In the genomic region with DNA sequence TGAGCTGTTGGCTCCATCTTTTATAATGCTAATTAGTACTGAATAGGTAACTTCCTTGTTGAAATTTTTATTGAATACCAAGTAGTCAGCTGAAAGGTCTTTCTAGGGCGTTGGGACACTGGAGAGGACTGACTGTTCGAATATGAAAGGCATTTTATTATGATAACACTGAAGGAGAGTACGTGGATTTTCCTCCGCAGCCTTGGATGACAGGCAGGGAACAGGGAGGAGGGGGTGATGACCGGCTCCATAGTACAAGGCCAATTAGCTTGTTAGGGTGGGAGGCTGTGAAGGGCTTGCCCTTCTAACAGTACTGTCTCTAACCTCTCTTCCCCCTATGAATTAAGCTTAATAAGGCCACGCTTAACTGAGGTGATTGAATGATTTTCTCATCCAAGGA, we compare ENCODE assay signal across 17 mouse cellular contexts. TPM values are rescaled to one million over a fixed set of nuclear protein-coding genes. Genes with fewer than 3 reads are reported as not detected.
A peak's percentile ranks its signal among the peaks of the same experiment; 100 is the strongest.
DNase-seq lines count a peak whose midpoint lies in the region; ATAC-seq lines count a peak whose summit lies in the region.
"Not testable (repeated sequence)": the region's sequence is repeated elsewhere in the genome, so short reads cannot be mapped to it uniquely, and the experiment has no call there.
"Had no signal": no experiment of that assay in that cellular context is flagged by ENCODE, and none has a peak within 500 bp of the region (broad histone marks: within the 10 kb centered on the region; RNA-seq: fewer than 3 reads in every experiment).

No protein-coding gene starts in this region.

- H3K9me3 ChIP-seq in liver, embryonic 12.5 days (replicated peaks); liver, embryonic 15.5 days (replicated peaks): not testable (repeated sequence)

- not testable (repeated sequence) for H3K4me3 ChIP-seq in liver, embryonic 12.5 days; liver, embryonic 15.5 days (replicated peaks)

- H3K4me2 ChIP-seq in liver, embryonic 12.5 days, result peak overlapping the region; percentile 31; the same call in 1 of the 2 replicates
- H3K4me2 ChIP-seq in liver, embryonic 15.5 days, result peak overlapping the region; percentile 36

- ATAC-seq in liver, embryonic 12.5 days; liver, embryonic 15.5 days (ENCODE audit: insufficient read depth): not testable (repeated sequence)

- DNase-seq in ES-CJ7 (ENCODE audit: low read depth, low spot score) (peak; percentile 76), R1 (ENCODE audit: low read depth, low spot score) (peak; percentile 88)

- not testable (repeated sequence) for H3K9ac ChIP-seq in liver, embryonic 12.5 days; liver, embryonic 15.5 days

- WGBS in liver, embryonic 12.5 days (ENCODE audit: insufficient replicate concordance), result 77% methylated on average over 6 of the region's 6 CpGs
- WGBS in liver, embryonic 15.5 days (ENCODE audit: insufficient replicate concordance), result 76% methylated on average over 6 of the region's 6 CpGs

- H3K27me3 ChIP-seq in liver, embryonic 12.5 days (replicated peaks), result peaks cover 15% of the 10 kb centered on the region
- not testable (repeated sequence) for H3K27me3 ChIP-seq in liver, embryonic 15.5 days

- not testable (repeated sequence) for H3K36me3 ChIP-seq in liver, embryonic 12.5 days; liver, embryonic 15.5 days (replicated peaks)

- H3K4me1 ChIP-seq in liver, embryonic 12.5 days, result peaks cover 29% of the 10 kb centered on the region
- H3K4me1 ChIP-seq in liver, embryonic 15.5 days (replicated peaks), result peaks cover 25% of the 10 kb centered on the region

- H3K27ac ChIP-seq in liver, embryonic 12.5 days, result 0 out of 2 replicates have a peak overlapping the region, but pooled peaks have one; percentile 17
- not testable (repeated sequence) for H3K27ac ChIP-seq in liver, embryonic 15.5 days (replicated peaks)

RNA-seq across cellular contexts. Expression of a gene that starts 8.9 kb away (rescaled TPM):
- 24.6 and 28.0 TPM in 2 replicates for polyA plus RNA-seq in liver, embryonic 12.5 days (2016; fragmentation: Nextera tagmentation; extraction: Ambion mirVana)
- 17.5 and 17.8 TPM in 2 replicates for polyA plus RNA-seq in liver, embryonic 15.5 days (2015; fragmentation: Nextera tagmentation; extraction: Ambion mirVana)

RNA-seq across cellular contexts. Expression of a gene that starts 10.7 kb away (rescaled TPM):
- not detected in 2 replicates for polyA plus RNA-seq in liver, embryonic 12.5 days (2016; fragmentation: Nextera tagmentation; extraction: Ambion mirVana)
- polyA plus RNA-seq in liver, embryonic 15.5 days (2015; fragmentation: Nextera tagmentation; extraction: Ambion mirVana), result not detected in 2 replicates
- polyA plus RNA-seq: activated CD4-positive, CD25-positive, alpha-beta regulatory T cell, adult 4 months; C2C12; cerebellum, adult 2 months; cortical plate, adult 2 months; embryonic facial prominence, embryonic 10.5 days; embryonic facial prominence, embryonic 12.5 days; embryonic facial prominence, embryonic 14.5 days; forebrain, embryonic 11.5 days; forebrain, embryonic 13.5 days; forebrain, embryonic 15.5 days; forebrain, postnatal 0 days; G1E; Patski had no signal

RNA-seq across cellular contexts. Expression of a gene that starts 18.0 kb away (rescaled TPM):
- 94.9 and 98.7 TPM in 2 replicates for polyA plus RNA-seq in liver, embryonic 12.5 days (2016; fragmentation: Nextera tagmentation; extraction: Ambion mirVana)
- 50.2 and 51.8 TPM in 2 replicates for polyA plus RNA-seq in liver, embryonic 15.5 days (2015; fragmentation: Nextera tagmentation; extraction: Ambion mirVana)

RNA-seq across cellular contexts. Expression of a gene that starts 33.1 kb away (rescaled TPM):
- 1.8 and 2.5 TPM in 2 replicates for polyA plus RNA-seq in liver, embryonic 12.5 days (2016; fragmentation: Nextera tagmentation; extraction: Ambion mirVana)
- 0.91 and 0.96 TPM in 2 replicates for polyA plus RNA-seq in liver, embryonic 15.5 days (2015; fragmentation: Nextera tagmentation; extraction: Ambion mirVana)
- polyA plus RNA-seq: activated CD4-positive, CD25-positive, alpha-beta regulatory T cell, adult 4 months; G1E had no signal

RNA-seq across cellular contexts. Expression of a gene that starts 43.6 kb away (rescaled TPM):
- 87.2 and 96.3 TPM in 2 replicates for polyA plus RNA-seq in liver, embryonic 12.5 days (2016; fragmentation: Nextera tagmentation; extraction: Ambion mirVana)
- 56.9 and 68.4 TPM in 2 replicates for polyA plus RNA-seq in liver, embryonic 15.5 days (2015; fragmentation: Nextera tagmentation; extraction: Ambion mirVana)
